Mouse (Mus musculus) left cerebral cortex, postnatal 36 days (tissue): ENCODE measurements around the gene Gss. TPM values are rescaled to one million over a fixed set of nuclear protein-coding genes. Genes with fewer than 3 reads are reported as not detected.
A peak's percentile ranks its signal among the peaks of the same experiment; 100 is the strongest.

ENCODE experiments used
- DNase-seq, 2 experiments: peaks; one replicate each; pipeline ENCODE4 v3.0.0; 2021 to 2022; ENCODE audit warnings: low spot score in 2 of 2, mixed read lengths in 1 of 2
- intact Hi-C: fragments of 180-260 bp; cut with DNase I; formaldehyde crosslinking; loops from one replicate; pipeline ENCODE4 v1.15.1; 2025
- microRNA-seq: library from miRNA; unstranded; fragments of <30 nt; microRNA quantifications from one replicate; pipeline ENCODE4 v1.2.0, GENCODE M21; 2022
- total RNA-seq, 2 experiments: library from RNA; stranded (reverse); gene quantifications; 2 replicates each; pipeline ENCODE4 v1.2.3; 2021

Gss gene
- total RNA-seq, 2 experiments from 2014 or later: 14.1 to 15.7 TPM

DNA sequence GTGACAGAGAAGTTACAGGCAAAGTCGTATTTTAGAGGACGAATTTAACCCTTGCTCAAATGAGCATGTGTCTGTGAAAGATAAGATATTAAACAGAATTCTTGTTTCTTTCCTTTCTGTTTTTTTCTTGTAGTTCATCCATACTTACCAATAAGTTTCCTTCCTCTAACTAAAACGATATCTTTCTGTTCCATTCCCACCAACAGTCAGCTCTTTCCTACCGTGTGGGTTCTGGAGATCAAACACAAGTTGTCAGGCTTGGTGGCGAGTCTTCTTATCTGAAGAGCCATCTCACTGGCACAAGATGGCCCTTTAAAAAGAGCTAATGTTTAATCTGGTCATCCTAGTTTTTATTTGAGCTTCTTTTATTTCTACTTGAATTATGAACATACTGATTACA, 65.2 kb downstream of the Gss start:
- intact Hi-C loops: no loop called here
- DNase-seq: no peak

- intact Hi-C loops: no loop called here
Observed at GRCm38 (mm10) chr2:155524378-155524777, 68.2 kb downstream of the Gss start.

DNA sequence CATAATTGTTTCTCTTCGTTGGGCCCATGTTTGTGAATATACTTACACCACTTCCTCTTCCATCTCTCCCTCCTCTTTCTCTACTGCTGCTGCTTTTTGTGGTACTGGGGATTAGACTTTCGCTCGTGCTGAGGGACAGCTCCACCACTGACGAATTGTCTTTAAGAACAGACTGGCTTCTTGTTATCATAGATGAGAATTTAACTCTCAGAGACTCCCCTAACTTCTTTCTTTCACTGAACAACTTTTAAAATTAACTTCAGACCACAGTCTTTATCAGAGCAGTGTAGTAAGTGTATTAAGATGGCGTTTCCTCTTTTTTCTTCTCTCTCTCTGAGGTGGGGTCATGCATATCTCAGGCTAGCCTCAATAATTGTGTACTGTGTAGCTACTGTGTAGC, 68.9 kb downstream of the Gss start:
- DNase-seq: no peak
- intact Hi-C loops: no loop called here

More at GRCm38 (mm10) chr2:155524378-155524777, 68.2 kb downstream of the Gss start:
- DNase-seq: no peak

GRCm38 (mm10) chr2:155518531-155519270, 73.9 kb downstream of the Gss start:
- intact Hi-C loops: loop anchor here (5.0 kb wide), 1 partner anchor 244 kb away; no protein-coding TSS in a partner anchor
- DNase-seq: no peak

DNA sequence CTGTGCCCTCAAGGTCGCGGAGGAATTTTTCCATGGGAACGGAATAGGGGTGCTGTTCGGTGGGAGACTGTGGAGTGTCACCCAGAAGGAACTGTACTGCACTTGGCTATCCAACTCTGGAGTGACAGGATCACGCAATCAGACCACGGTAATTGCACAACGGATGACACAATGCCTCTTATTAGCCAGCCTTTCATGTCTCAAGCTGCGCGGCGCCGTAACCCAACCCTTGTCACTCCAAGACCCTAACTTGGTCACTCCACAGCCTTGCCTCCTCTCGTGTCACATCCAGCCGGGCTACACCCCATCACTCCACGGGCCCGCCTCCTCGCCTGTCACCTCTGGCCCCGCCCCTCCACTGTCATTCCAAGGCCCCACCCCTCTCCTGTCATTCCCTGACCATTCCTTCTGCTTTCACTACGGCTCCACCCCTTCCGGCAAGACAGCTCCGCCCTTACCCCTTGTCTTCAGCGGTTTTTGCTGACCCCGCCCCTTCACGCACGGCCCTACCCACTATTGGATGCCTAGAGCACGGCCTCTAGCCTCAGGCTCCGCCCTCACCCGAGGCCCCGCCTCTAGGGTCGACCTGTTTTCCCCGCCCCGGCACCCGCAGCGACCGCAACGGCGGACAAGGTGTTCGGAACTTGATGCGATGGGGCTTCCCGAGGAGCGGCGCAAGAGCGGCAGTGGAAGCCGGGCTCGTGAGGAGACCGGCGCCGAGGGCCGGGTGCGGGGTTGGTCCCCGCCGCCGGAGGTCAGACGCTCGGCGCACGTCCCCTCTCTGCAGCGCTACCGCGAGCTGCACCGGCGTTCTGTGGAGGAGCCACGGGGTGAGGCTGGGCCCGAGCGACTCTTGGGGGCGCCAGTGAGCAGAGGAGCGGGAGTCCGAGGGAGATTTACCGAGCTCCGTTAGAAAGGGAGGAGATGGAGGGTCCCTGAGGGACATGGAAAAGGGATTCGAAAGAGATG, 74.9 kb downstream of the Gss start, which contains the start of the genes Acss2 and Ggt7:
Acss2 (plus strand) TSS at position 494 of the 969 bp plus-strand sequence.
Ggt7 (minus strand) TSS at position 783 of the 969 bp plus-strand sequence.
- DNase-seq: peak; percentile 97 to 98
- intact Hi-C loops: loop anchor here (2.0 to 5.0 kb wide), 4 partner anchors 67 to 245 kb away; partner anchors contain the start of gene Gss

- intact Hi-C loops: loop anchor here (2.0 to 5.0 kb wide), 4 partner anchors 69 to 246 kb away; partner anchors contain the start of gene Gss
- peak; percentile 66 to 69 for DNase-seq
Observed at GRCm38 (mm10) chr2:155515941-155516340, 76.7 kb downstream of the Gss start.

- intact Hi-C loops: loop anchor here (5.0 kb wide), 1 partner anchor 248 kb away; no protein-coding TSS in a partner anchor
- DNase-seq: peak; percentile 89 to 90
Observed at GRCm38 (mm10) chr2:155514666-155515065, 77.9 kb downstream of the Gss start.

- peak; percentile 47 to 55 for DNase-seq
- intact Hi-C loops: no loop called here
Observed at GRCm38 (mm10) chr2:155513543-155513942, 79.1 kb downstream of the Gss start.

Small RNAs within 50 kb of the gene (microRNA-seq; reads per million reads assigned to microRNA genes)
- 32.5 reads per million, percentile 45 among the genes with 10 or more reads in this experiment for gene Mir499

Other genes with a start within 250 kb of the Gss start
- gene Pigu, start 235.4 kb downstream of the Gss start, total RNA-seq: 10 to 100 TPM; 25.7 to 30.5 TPM
- gene Trp53inp2, start 211.8 kb downstream of the Gss start, total RNA-seq: 100 to 1,000 TPM; 147 to 173 TPM
- 10 to 100 TPM; 60.7 to 71.5 TPM for gene Ncoa6, start 118.9 kb downstream of the Gss start, total RNA-seq
- gene Acss2, start 74.9 kb downstream of the Gss start, total RNA-seq: 10 to 100 TPM; 60.1 to 61.2 TPM
- 100 to 1,000 TPM; 114 to 121 TPM for gene Ggt7, start 74.6 kb downstream of the Gss start, total RNA-seq
- gene Myh7b, start 18.4 kb upstream of the Gss start, total RNA-seq: 1 to 10 TPM; 3.8 to 4.2 TPM
- 100 to 1,000 TPM; 148 to 149 TPM for gene Trpc4ap, start 99.6 kb upstream of the Gss start, total RNA-seq
- 10 to 100 TPM; 19.1 to 19.7 TPM for gene Edem2, start 136.7 kb upstream of the Gss start, total RNA-seq
- gene Gm17581, start 143.1 kb upstream of the Gss start, total RNA-seq: not detected
- under 1 TPM; 0.82 to 0.86 TPM for gene Procr, start 158.3 kb upstream of the Gss start, total RNA-seq
- 10 to 100 TPM; 33.8 to 38.0 TPM for gene Mmp24, start 182.5 kb upstream of the Gss start, total RNA-seq
- gene BC029722, start 226.6 kb upstream of the Gss start, total RNA-seq: 10 to 100 TPM; 54.9 to 65.9 TPM
- gene Eif6, start 234.1 kb upstream of the Gss start, total RNA-seq: 10 to 100 TPM; 66.1 to 80.5 TPM
- gene Fam83c, start 242.0 kb upstream of the Gss start, total RNA-seq: not detected